Mouse (Mus musculus): Measurements from ENCODE around the gene Mfsd6. TPM values are rescaled to one million over a fixed set of nuclear protein-coding genes. Genes with fewer than 3 reads are reported as not detected.

The Mfsd6 gene
- 6.8 and 7.8 TPM in 2 replicates for polyA plus RNA-seq (2016; fragmentation: Nextera tagmentation; extraction: Ambion mirVana)

- peak; percentile 73 for ATAC-seq (ENCODE audit: low FRiP score)
- Histone ChIP-seq H3K36me3 (no peaks in the 10 kb centered on the region), H3K9me3 (replicated peaks) (no peaks in the 10 kb centered on the region), H3K27ac (peak within 1 kb of the TSS; percentile 96), H3K4me1 (peaks cover 9% of the 10 kb centered on the region; the same call in 1 of the 2 replicates), H3K4me3 (peak within 1 kb of the TSS; percentile 93), H3K27me3 (no peaks in the 10 kb centered on the region; the same call in 1 of the 2 replicates), H3K4me2 (replicated peaks) (peak within 1 kb of the TSS; percentile 86), H3K9ac (peak within 1 kb of the TSS; percentile 94)
- WGBS: under 1% methylated on average over 62 of the region's 63 CpGs
These were observed at the start of gene Mfsd6 for GRCm38 (mm10) chr1:52727056-52727900. Gene Mfsd6, minus strand, starts transcription at chr1:52727462.

- H3K4me3 ChIP-seq: no peak overlapping the region
- no peak overlapping the region for H3K27ac ChIP-seq
- H3K9ac ChIP-seq: no peak overlapping the region
- no peak overlapping the region for H3K4me2 ChIP-seq (replicated peaks)
- H3K9me3 ChIP-seq (replicated peaks): no peaks in the 10 kb centered on the region
- ATAC-seq (ENCODE audit: low FRiP score): no peak
- H3K36me3 ChIP-seq: no peaks in the 10 kb centered on the region
- 77% methylated on average over 7 of the region's 7 CpGs for WGBS
- no peaks in the 10 kb centered on the region for H3K27me3 ChIP-seq
- H3K4me1 ChIP-seq: no peaks in the 10 kb centered on the region
These were observed 38.2 kb upstream of the Mfsd6 start for GRCm38 (mm10) chr1:52765176-52766111.

GRCm38 (mm10) chr1:52763894-52764809 is 36.9 kb upstream of the Mfsd6 start:
- Histone ChIP-seq H3K36me3 (no peaks in the 10 kb centered on the region), H3K27ac (no peak overlapping the region), H3K4me2 (replicated peaks) (no peak overlapping the region), H3K4me3 (no peak overlapping the region), H3K9ac (no peak overlapping the region), H3K4me1 (no peaks in the 10 kb centered on the region), H3K27me3 (no peaks in the 10 kb centered on the region), H3K9me3 (replicated peaks) (no peaks in the 10 kb centered on the region)
- ATAC-seq (ENCODE audit: low FRiP score): no peak
- WGBS: 64% methylated on average over 4 of the region's 4 CpGs

GRCm38 (mm10) chr1:52758174-52758573 is 30.9 kb upstream of the Mfsd6 start:
- no peak overlapping the region for H3K27ac ChIP-seq
- H3K4me1 ChIP-seq: peaks cover 5% of the 10 kb centered on the region; the same call in 1 of the 2 replicates
- H3K4me2 ChIP-seq (replicated peaks): no peak overlapping the region
- H3K4me3 ChIP-seq: no peak overlapping the region
- no peaks in the 10 kb centered on the region for H3K27me3 ChIP-seq
- H3K36me3 ChIP-seq: no peaks in the 10 kb centered on the region
- no peaks in the 10 kb centered on the region for H3K9me3 ChIP-seq (replicated peaks)
- no peak overlapping the region for H3K9ac ChIP-seq
- WGBS: 78% methylated on average over 1 of the region's 1 CpGs
- ATAC-seq (ENCODE audit: low FRiP score): no peak

GRCm38 (mm10) chr1:52754331-52754730 is 27.1 kb upstream of the Mfsd6 start:
- no peak overlapping the region for H3K9ac ChIP-seq
- peaks cover 5% of the 10 kb centered on the region; the same call in 1 of the 2 replicates for H3K4me1 ChIP-seq
- H3K4me3 ChIP-seq: no peak overlapping the region
- H3K9me3 ChIP-seq (replicated peaks): no peaks in the 10 kb centered on the region
- 92% methylated on average over 1 of the region's 1 CpGs for WGBS
- H3K27ac ChIP-seq: no peak overlapping the region
- no peaks in the 10 kb centered on the region for H3K27me3 ChIP-seq
- H3K4me2 ChIP-seq (replicated peaks): no peak overlapping the region
- H3K36me3 ChIP-seq: no peaks in the 10 kb centered on the region
- no peak for ATAC-seq (ENCODE audit: low FRiP score)

- H3K27ac ChIP-seq: no peak overlapping the region
- no peaks in the 10 kb centered on the region for H3K9me3 ChIP-seq (replicated peaks)
- WGBS: 88% methylated on average over 2 of the region's 2 CpGs
- H3K9ac ChIP-seq: no peak overlapping the region
- H3K4me1 ChIP-seq: peaks cover 5% of the 10 kb centered on the region; the same call in 1 of the 2 replicates
- H3K4me2 ChIP-seq (replicated peaks): no peak overlapping the region
- ATAC-seq (ENCODE audit: low FRiP score): no peak
- H3K36me3 ChIP-seq: no peaks in the 10 kb centered on the region
- no peaks in the 10 kb centered on the region for H3K27me3 ChIP-seq
- H3K4me3 ChIP-seq: no peak overlapping the region
These were observed 26.6 kb upstream of the Mfsd6 start for GRCm38 (mm10) chr1:52753828-52754227.

- 68% methylated on average over 3 of the region's 3 CpGs for WGBS
- Histone ChIP-seq H3K27ac (no peak overlapping the region), H3K27me3 (no peaks in the 10 kb centered on the region), H3K4me3 (no peak overlapping the region), H3K4me2 (replicated peaks) (no peak overlapping the region), H3K36me3 (no peaks in the 10 kb centered on the region), H3K9ac (no peak overlapping the region), H3K9me3 (replicated peaks) (no peaks in the 10 kb centered on the region), H3K4me1 (no peaks in the 10 kb centered on the region)
- no peak for ATAC-seq (ENCODE audit: low FRiP score)
These were observed 25.4 kb upstream of the Mfsd6 start for GRCm38 (mm10) chr1:52752706-52753105.

GRCm38 (mm10) chr1:52751634-52752033 is 24.4 kb upstream of the Mfsd6 start:
- no peak for ATAC-seq (ENCODE audit: low FRiP score)
- Histone ChIP-seq H3K27ac (no peak overlapping the region), H3K4me2 (replicated peaks) (no peak overlapping the region), H3K9me3 (replicated peaks) (no peaks in the 10 kb centered on the region), H3K27me3 (no peaks in the 10 kb centered on the region), H3K4me3 (no peak overlapping the region), H3K36me3 (no peaks in the 10 kb centered on the region), H3K9ac (no peak overlapping the region), H3K4me1 (no peaks in the 10 kb centered on the region)
- 92% methylated on average over 1 of the region's 1 CpGs for WGBS

- no peak overlapping the region for H3K4me2 ChIP-seq (replicated peaks)
- no peak overlapping the region for H3K27ac ChIP-seq
- no peak for ATAC-seq (ENCODE audit: low FRiP score)
- H3K4me1 ChIP-seq: no peaks in the 10 kb centered on the region
- no peaks in the 10 kb centered on the region for H3K9me3 ChIP-seq (replicated peaks)
- no peak overlapping the region for H3K4me3 ChIP-seq
- H3K27me3 ChIP-seq: no peaks in the 10 kb centered on the region
- 79% methylated on average over 1 of the region's 1 CpGs for WGBS
- no peak overlapping the region for H3K9ac ChIP-seq
- H3K36me3 ChIP-seq: no peaks in the 10 kb centered on the region
These were observed 22.7 kb upstream of the Mfsd6 start for GRCm38 (mm10) chr1:52749978-52750377.

GRCm38 (mm10) chr1:52748260-52748659 is 21.0 kb upstream of the Mfsd6 start:
- H3K9me3 ChIP-seq (replicated peaks): no peaks in the 10 kb centered on the region
- no peaks in the 10 kb centered on the region for H3K4me1 ChIP-seq
- no peaks in the 10 kb centered on the region for H3K27me3 ChIP-seq
- no peak overlapping the region for H3K4me3 ChIP-seq
- H3K27ac ChIP-seq: no peak overlapping the region
- WGBS: 12% methylated on average over 3 of the region's 3 CpGs
- no peak overlapping the region for H3K4me2 ChIP-seq (replicated peaks)
- H3K36me3 ChIP-seq: no peaks in the 10 kb centered on the region
- no peak for ATAC-seq (ENCODE audit: low FRiP score)
- H3K9ac ChIP-seq: no peak overlapping the region

GRCm38 (mm10) chr1:52742567-52742966 is 15.3 kb upstream of the Mfsd6 start:
- Histone ChIP-seq H3K27me3 (no peaks in the 10 kb centered on the region), H3K9ac (no peak overlapping the region), H3K27ac (no peak overlapping the region), H3K36me3 (no peaks in the 10 kb centered on the region), H3K4me1 (no peaks in the 10 kb centered on the region), H3K9me3 (replicated peaks) (no peaks in the 10 kb centered on the region), H3K4me3 (no peak overlapping the region), H3K4me2 (replicated peaks) (no peak overlapping the region)
- no peak for ATAC-seq (ENCODE audit: low FRiP score)
- WGBS: 88% methylated on average over 5 of the region's 5 CpGs

Data from hindbrain, embryonic 12.5 days (tissue).